Mouse (Mus musculus) MEL (cell line): Measurements from ENCODE around the gene Oxsm. TPM values are rescaled to one million over a fixed set of nuclear protein-coding genes. Genes with fewer than 3 reads are reported as not detected.

ENCODE experiments used
- DNase-seq: peaks from one replicate; pipeline ENCODE4 v3.0.0; 2011; ENCODE audit warnings: low read depth, low spot score
- H3K27ac ChIP-seq: 2 replicates; pipeline ENCODE4 v1.5.1; 2012; ENCODE audit warnings: low read depth, mild to moderate bottlenecking, control low read depth, low read length, moderate library complexity; ENCODE audit not compliant: control insufficient read depth
- H3K27me3 ChIP-seq, 2 experiments: fragments of 150-350 bp in 1 of 2; sonication (generic) in 1 of 2; 2 replicates each; pipeline ENCODE4 v1.6.1; 2012; ENCODE audit warnings: low read length in 2 of 2, mild to moderate bottlenecking in 2 of 2, improper control_type of control experiment in 1 of 2, moderate library complexity in 1 of 2; ENCODE audit not compliant: insufficient read depth in 2 of 2, control insufficient read depth in 1 of 2
- H3K36me3 ChIP-seq, 2 experiments: 2 replicates each; pipeline ENCODE4 v1.6.1; 2012 to 2014; ENCODE audit warnings: low read length in 2 of 2, improper control_type of control experiment in 1 of 2, inconsistent platforms in 1 of 2, mild to moderate bottlenecking in 1 of 2; ENCODE audit not compliant: insufficient read depth in 2 of 2, control insufficient read depth in 1 of 2
- H3K4me1 ChIP-seq, 2 experiments: fragments of 150-350 bp in 1 of 2; sonication (generic) in 1 of 2; 2 replicates each; pipeline ENCODE4 v1.6.1; 2012; ENCODE audit warnings: low read length in 2 of 2, improper control_type of control experiment in 1 of 2, mild to moderate bottlenecking in 1 of 2; ENCODE audit not compliant: insufficient read depth in 2 of 2, control insufficient read depth in 1 of 2
- H3K4me3 ChIP-seq, 2 experiments: fragments of 150-350 bp in 1 of 2; sonication (generic) in 1 of 2; 2 replicates each; pipeline ENCODE4 v1.5.1; 2012; ENCODE audit warnings: low read depth in 2 of 2, low read length in 2 of 2, mild to moderate bottlenecking in 2 of 2, moderate library complexity in 2 of 2, control low read depth in 1 of 2, improper control_type of control experiment in 1 of 2; ENCODE audit not compliant: control insufficient read depth in 1 of 2, insufficient read depth in 1 of 2
- H3K79me2 ChIP-seq: 2 replicates; pipeline ENCODE4 v1.6.1; 2012; ENCODE audit warnings: mild to moderate bottlenecking, low read length, moderate library complexity; ENCODE audit not compliant: control insufficient read depth, poor library complexity, insufficient read depth
- H3K9ac ChIP-seq: 2 replicates; pipeline ENCODE4 v1.6.1; 2012; ENCODE audit warnings: low read depth, mild to moderate bottlenecking, control low read depth, low read length, moderate library complexity; ENCODE audit not compliant: control insufficient read depth, poor library complexity, severe bottlenecking
- H3K9me3 ChIP-seq: fragments of 150-350 bp; sonication (generic); replicated peaks from 2 replicates; pipeline ENCODE4 v1.6.1; 2012; ENCODE audit warnings: mild to moderate bottlenecking, low read length, improper control_type of control experiment, moderate library complexity; ENCODE audit not compliant: insufficient read depth
- BHLHE40 ChIP-seq: IDR thresholded peaks from 2 replicates; pipeline ENCODE4 v1.6.1; 2012; ENCODE audit warnings: low read depth, mild to moderate bottlenecking, inconsistent platforms, low read length, improper control_type of control experiment, borderline replicate concordance
- CHD1 ChIP-seq: IDR thresholded peaks from 2 replicates; pipeline ENCODE4 v1.6.1; 2012; ENCODE audit warnings: low read depth, mild to moderate bottlenecking, inconsistent platforms, low read length, improper control_type of control experiment
- CHD2 ChIP-seq: IDR thresholded peaks from 2 replicates; pipeline ENCODE4 v1.6.1; 2011; ENCODE audit warnings: low read length, improper control_type of control experiment
- CTCF ChIP-seq, 3 experiments: IDR thresholded peaks in 2 of 3; conservative IDR thresholded peaks in 1 of 3; 2 replicates each; pipeline ENCODE4 v1.5.1; 2011 to 2012; ENCODE audit warnings: low read length in 3 of 3, low read depth in 2 of 3, mild to moderate bottlenecking in 2 of 3, improper control_type of control experiment in 1 of 3, inconsistent platforms in 1 of 3, mixed read lengths in 1 of 3, moderate library complexity in 1 of 3; ENCODE audit not compliant: control insufficient read depth in 1 of 3, insufficient read depth in 1 of 3, poor library complexity in 1 of 3, severe bottlenecking in 1 of 3
- ELF1 ChIP-seq: IDR thresholded peaks from 2 replicates; pipeline ENCODE4 v1.6.1; 2014; ENCODE audit warnings: low read depth, mild to moderate bottlenecking, inconsistent platforms, low read length, improper control_type of control experiment, moderate library complexity
- EP300 ChIP-seq, 2 experiments: IDR thresholded peaks; 2 replicates each; pipeline ENCODE4 v1.6.1; 2011; ENCODE audit warnings: improper control_type of control experiment in 2 of 2, low read length in 2 of 2, low read depth in 1 of 2, mild to moderate bottlenecking in 1 of 2
- ETS1 ChIP-seq: IDR thresholded peaks from 2 replicates; pipeline ENCODE4 v1.6.1; 2012; ENCODE audit warnings: low read depth, mild to moderate bottlenecking, inconsistent platforms, low read length, improper control_type of control experiment, moderate library complexity
- GABPA ChIP-seq: IDR thresholded peaks from 2 replicates; pipeline ENCODE4 v1.6.1; 2012; ENCODE audit warnings: low read depth, mild to moderate bottlenecking, inconsistent platforms, low read length, improper control_type of control experiment, moderate library complexity
- GATA1 ChIP-seq: IDR thresholded peaks from 2 replicates; pipeline ENCODE4 v1.6.1; 2011; ENCODE audit warnings: low read depth, low read length, improper control_type of control experiment
- KAT2A ChIP-seq: conservative IDR thresholded peaks from 2 replicates; pipeline ENCODE4 v1.6.1; 2012; ENCODE audit warnings: low read depth, low read length, improper control_type of control experiment, inconsistent platforms
- MAFK ChIP-seq: IDR thresholded peaks from 2 replicates; pipeline ENCODE4 v1.6.1; 2011; ENCODE audit warnings: low read depth, mild to moderate bottlenecking, low read length, improper control_type of control experiment, borderline replicate concordance
- MAZ ChIP-seq: IDR thresholded peaks from 2 replicates; pipeline ENCODE4 v1.6.1; 2012; ENCODE audit warnings: low read depth, mild to moderate bottlenecking, inconsistent platforms, low read length, improper control_type of control experiment
- MXI1 ChIP-seq: IDR thresholded peaks from 2 replicates; pipeline ENCODE4 v1.6.1; 2011; ENCODE audit warnings: mild to moderate bottlenecking, low read depth, low read length, improper control_type of control experiment
- MYC ChIP-seq: IDR thresholded peaks from 2 replicates; pipeline ENCODE4 v1.6.1; 2011; ENCODE audit warnings: low read depth, mild to moderate bottlenecking, low read length, improper control_type of control experiment, moderate library complexity
- NRF1 ChIP-seq: IDR thresholded peaks from 2 replicates; pipeline ENCODE4 v1.6.1; 2014; ENCODE audit warnings: low read depth, mild to moderate bottlenecking, inconsistent platforms, low read length, improper control_type of control experiment, moderate library complexity; ENCODE audit not compliant: poor library complexity, insufficient read depth, severe bottlenecking
- POLR2A ChIP-seq, 2 experiments: IDR thresholded peaks; 2 replicates each; pipeline ENCODE4 v1.6.1; 2011 to 2012; ENCODE audit warnings: low read length in 2 of 2, mild to moderate bottlenecking in 2 of 2, control low read depth in 1 of 2, improper control_type of control experiment in 1 of 2, low read depth in 1 of 2, moderate library complexity in 1 of 2; ENCODE audit not compliant: control insufficient read depth in 1 of 2, insufficient read depth in 1 of 2, poor library complexity in 1 of 2
- POLR2AphosphoS2 ChIP-seq: IDR thresholded peaks from 2 replicates; pipeline ENCODE4 v1.6.1; 2011; ENCODE audit warnings: low read length, improper control_type of control experiment
- RAD21 ChIP-seq: IDR thresholded peaks from 2 replicates; pipeline ENCODE4 v1.6.1; 2011; ENCODE audit warnings: mild to moderate bottlenecking, low read depth, low read length, improper control_type of control experiment
- RCOR1 ChIP-seq: IDR thresholded peaks from 2 replicates; pipeline ENCODE4 v1.6.1; 2012; ENCODE audit warnings: low read depth, mild to moderate bottlenecking, inconsistent platforms, low read length, improper control_type of control experiment
- SMC3 ChIP-seq: IDR thresholded peaks from 2 replicates; pipeline ENCODE4 v1.6.1; 2011; ENCODE audit warnings: low read depth, low read length, improper control_type of control experiment
- USF1 ChIP-seq: IDR thresholded peaks from 2 replicates; pipeline ENCODE4 v1.6.1; 2014; ENCODE audit warnings: low read depth, mild to moderate bottlenecking, inconsistent platforms, low read length, improper control_type of control experiment, moderate library complexity
- ZMIZ1 ChIP-seq: IDR thresholded peaks from 2 replicates; pipeline ENCODE4 v1.6.1; 2012; ENCODE audit warnings: low read depth, mild to moderate bottlenecking, inconsistent platforms, low read length, improper control_type of control experiment, moderate library complexity
- polyA plus RNA-seq, 2 experiments: library from polyadenylated mRNA; stranded (reverse) in 1 of 2; unstranded in 1 of 2; fragments of >175 nt in 1 of 2; fragments of >200 nt in 1 of 2; gene quantifications; 2 replicates each; pipeline versions ENCODE4 v1.2.1 to v1.2.4; 2012; ENCODE audit warnings: low replicate concordance in 2 of 2, low read depth in 1 of 2; ENCODE audit not compliant: insufficient read length in 2 of 2, insufficient read depth in 1 of 2, missing spikeins in 1 of 2
- total RNA-seq: library from RNA; depleted of rRNA; stranded (reverse); fragments of 300-350 nt; gene quantifications from 2 replicates; pipeline ENCODE4 v1.2.3, GENCODE M21; 2012

Gene Oxsm
- total and polyA plus RNA-seq, 3 experiments, result 5.4 to 8.9 TPM; not detected in 1

DNA sequence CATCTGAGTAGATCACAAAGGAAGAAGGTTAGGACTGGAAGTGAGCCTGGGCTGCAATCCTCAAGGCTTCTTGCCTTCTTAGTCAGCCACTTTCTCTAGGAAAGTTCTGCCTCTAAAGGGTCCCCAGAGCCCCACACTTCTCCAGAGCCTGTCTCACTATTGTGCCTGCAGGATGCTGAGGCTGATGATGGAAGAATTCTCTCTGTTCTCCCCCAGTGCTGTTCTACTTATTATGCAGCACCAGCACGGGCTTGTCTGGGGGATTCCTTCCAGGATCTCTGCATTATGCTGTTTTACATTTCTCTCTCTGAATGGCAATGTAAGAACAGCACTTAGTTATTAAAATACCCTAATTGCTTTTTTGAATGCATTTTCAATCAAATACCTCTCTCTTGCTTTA lies 16.1 kb downstream of the Oxsm start:
- H3K79me2 ChIP-seq, result no peaks in the 10 kb centered on the region
- no peaks in the 10 kb centered on the region for H3K36me3 ChIP-seq
- no peak for TF ChIP-seq CHD1
- no peak for TF ChIP-seq ELF1
- TF ChIP-seq POLR2A (IDR thresholded peaks at IDR 0.05; ENCODE audit: control insufficient read depth in 1 of 2, insufficient read depth in 1 of 2, low read depth in 1 of 2, low read length in 2 of 2, poor library complexity in 1 of 2), result no peak
- TF ChIP-seq RCOR1, result no peak
- no peak for TF ChIP-seq ZMIZ1
- no peak for TF ChIP-seq GABPA
- TF ChIP-seq MAZ, result no peak
- TF ChIP-seq MYC, result no peak
- TF ChIP-seq CHD2, result no peak
- TF ChIP-seq MAFK, result no peak
- H3K9ac ChIP-seq, result no peak overlapping the region
- no peak overlapping the region for H3K4me3 ChIP-seq
- DNase-seq, result no peak
- H3K4me1 ChIP-seq, result no peaks in the 10 kb centered on the region
- no peaks in the 10 kb centered on the region; a peak in 1 of 4 replicates for H3K27me3 ChIP-seq
- no peaks in the 10 kb centered on the region for H3K9me3 ChIP-seq
- H3K27ac ChIP-seq, result no peak overlapping the region

DNA sequence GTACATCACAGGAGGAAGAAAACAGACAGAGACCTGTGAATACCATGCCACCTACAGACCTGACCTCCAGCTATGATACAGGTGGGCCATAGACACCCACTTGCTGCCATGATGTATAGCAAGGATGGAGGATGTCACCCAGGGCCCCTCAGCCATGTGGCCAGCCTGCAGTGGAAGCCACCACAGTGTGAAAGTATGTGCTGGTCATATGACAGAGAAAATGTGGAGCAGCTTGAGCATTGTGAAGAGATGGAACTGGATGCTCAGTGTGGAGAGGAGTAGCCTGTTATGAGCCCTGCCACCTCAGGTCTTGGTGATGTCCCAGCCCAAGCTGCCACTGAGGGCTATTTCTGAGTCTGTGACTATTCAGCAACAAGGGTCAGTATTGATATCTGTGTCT lies 19.0 kb downstream of the Oxsm start:
- Histone ChIP-seq H3K79me2 (no peaks in the 10 kb centered on the region), H3K9ac (no peak overlapping the region), H3K4me1 (no peaks in the 10 kb centered on the region), H3K36me3 (no peaks in the 10 kb centered on the region), H3K27me3 (no peaks in the 10 kb centered on the region; a peak in 1 of 4 replicates), H3K27ac (no peak overlapping the region), H3K4me3 (no peak overlapping the region), H3K9me3 (no peaks in the 10 kb centered on the region)
- TF ChIP-seq MXI1 (no peak), BHLHE40 (no peak), USF1 (no peak), GABPA (no peak), EP300 (IDR thresholded peaks at IDR 0.05; ENCODE audit: low read depth in 1 of 2, low read length in 2 of 2) (no peak), ELF1 (no peak), NRF1 (no peak), KAT2A (no peak), POLR2AphosphoS2 (no peak), CTCF (IDR thresholded peaks at IDR 0.05 in 2 of 3, conservative IDR thresholded peaks at IDR 0.05 in 1 of 3; ENCODE audit: control insufficient read depth in 1 of 3, insufficient read depth in 1 of 3, low read depth in 2 of 3, low read length in 3 of 3, poor library complexity in 1 of 3, severe bottlenecking in 1 of 3) (no peak), RAD21 (no peak), ETS1 (no peak), GATA1 (no peak), SMC3 (no peak), MAZ (no peak)
- DNase-seq, result no peak
